In the genomic region with DNA sequence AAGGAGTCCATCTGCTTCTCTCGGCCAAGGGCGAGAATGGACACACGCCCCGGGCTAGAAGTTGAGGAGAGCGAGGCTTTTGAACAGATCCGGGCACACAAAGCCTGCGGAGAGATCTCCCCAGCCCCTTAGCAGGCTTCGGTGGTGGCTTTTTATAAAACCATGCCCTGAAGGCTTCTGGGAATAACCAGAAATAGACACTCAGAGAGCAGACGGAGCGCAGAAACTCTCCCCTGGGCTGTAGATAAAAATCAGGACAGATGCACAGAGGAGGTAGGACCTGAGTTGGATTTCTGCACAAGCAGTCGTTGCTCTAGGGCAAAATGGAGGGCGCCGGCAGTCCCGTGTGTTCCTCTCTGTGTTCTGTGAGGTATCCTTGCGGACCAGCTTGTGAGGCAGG, we compare ENCODE assay signal across 13 mouse cellular contexts. TPM values are rescaled to one million over a fixed set of nuclear protein-coding genes. Genes with fewer than 3 reads are reported as not detected.
DNase-seq lines count a peak whose midpoint lies in the region; ATAC-seq and TF ChIP-seq lines count a peak whose summit lies in the region.
"Had no signal": no experiment of that assay in that cellular context is flagged by ENCODE, and none has a peak within 500 bp of the region (broad histone marks: within the 10 kb centered on the region; RNA-seq: fewer than 3 reads in every experiment).

No protein-coding gene starts in this region.

- H3K4me1 ChIP-seq in embryonic facial prominence, embryonic 11.5 days (ENCODE audit: control insufficient read depth, insufficient read depth, low read length): no peaks in the 10 kb centered on the region
- H3K4me1 ChIP-seq in embryonic facial prominence, embryonic 10.5 days: peaks cover 14% of the 10 kb centered on the region
- H3K4me1 ChIP-seq in hindbrain, embryonic 12.5 days: peaks cover 7% of the 10 kb centered on the region; the same call in 1 of the 2 replicates
- H3K4me1 ChIP-seq in midbrain, postnatal 0 days (ENCODE audit: insufficient read depth, low read length): no peaks in the 10 kb centered on the region

- 57% methylated on average over 15 of the region's 15 CpGs for WGBS in embryonic facial prominence, embryonic 11.5 days
- 65% methylated on average over 15 of the region's 15 CpGs for WGBS in embryonic facial prominence, embryonic 10.5 days
- 59% methylated on average over 15 of the region's 15 CpGs for WGBS in hindbrain, embryonic 12.5 days
- 42% methylated on average over 15 of the region's 15 CpGs for WGBS in midbrain, postnatal 0 days

- H3K27ac ChIP-seq in embryonic facial prominence, embryonic 11.5 days (replicated peaks; ENCODE audit: low read depth, low read length): peak overlapping the region; percentile 52
- H3K27ac ChIP-seq in embryonic facial prominence, embryonic 10.5 days (replicated peaks): no peak overlapping the region
- peak overlapping the region; percentile 97 for H3K27ac ChIP-seq in left cerebral cortex, adult 2 months
- peak overlapping the region; percentile 68 for H3K27ac ChIP-seq in hindbrain, embryonic 12.5 days
- H3K27ac ChIP-seq in midbrain, postnatal 0 days (ENCODE audit: low read depth, low read length): peak overlapping the region; percentile 62

- no peak for ATAC-seq in embryonic facial prominence, embryonic 11.5 days (replicated peaks; ENCODE audit: insufficient number of reproducible peaks, low FRiP score, low TSS enrichment, low read depth)
- no peak for ATAC-seq in hindbrain, embryonic 12.5 days (ENCODE audit: low FRiP score)
- no peak for ATAC-seq in midbrain, postnatal 0 days (ENCODE audit: low FRiP score)
- ATAC-seq: intestine, embryonic 16.5 days had no signal

- H3K4me2 ChIP-seq in embryonic facial prominence, embryonic 11.5 days (ENCODE audit: low read depth, low read length): no peak overlapping the region
- no peak overlapping the region for H3K4me2 ChIP-seq in hindbrain, embryonic 12.5 days (replicated peaks)
- H3K4me2 ChIP-seq in midbrain, postnatal 0 days (ENCODE audit: low read depth, low read length, poor library complexity, severe bottlenecking): 0 out of 2 replicates have a peak overlapping the region, but pooled peaks have one; percentile 2

- DNase-seq in embryonic facial prominence, embryonic 11.5 days (ENCODE audit: low spot score): no peak
- no peak for DNase-seq in embryonic facial prominence, embryonic 10.5 days (ENCODE audit: low spot score)
- no peak for DNase-seq in left cerebral cortex, adult 2 months (ENCODE audit: extremely low spot score in 1 of 2, low spot score in 2 of 2)
- no peak for DNase-seq in left cerebral cortex, adult 11 months (ENCODE audit: low spot score)
- no peak for DNase-seq in midbrain, postnatal 0 days (ENCODE audit: low spot score)
- no peak for DNase-seq in natural killer cell, adult 2 months (ENCODE audit: low spot score in 2 of 2)
- no peak for DNase-seq in ovary, postnatal 36 days (ENCODE audit: low spot score)
- DNase-seq: gastrocnemius, postnatal 10 days; lung, postnatal 36 days; thymus, adult 18-20 months had no signal

- 0 out of 2 replicates have a peak overlapping the region, but pooled peaks have one; percentile 13 for H3K9ac ChIP-seq in embryonic facial prominence, embryonic 11.5 days (replicated peaks; ENCODE audit: low read length)
- H3K9ac ChIP-seq in hindbrain, embryonic 12.5 days: no peak overlapping the region
- H3K9ac ChIP-seq in midbrain, postnatal 0 days (replicated peaks; ENCODE audit: low read length, poor library complexity, severe bottlenecking): no peak overlapping the region

- H3K36me3 ChIP-seq in embryonic facial prominence, embryonic 11.5 days (replicated peaks; ENCODE audit: control insufficient read depth, insufficient read depth, low read depth, low read length): no peaks in the 10 kb centered on the region; the same call in 1 of the 2 replicates
- H3K36me3 ChIP-seq in embryonic facial prominence, embryonic 10.5 days (replicated peaks): peaks cover 32% of the 10 kb centered on the region
- peaks cover 7% of the 10 kb centered on the region; the same call in 1 of the 2 replicates for H3K36me3 ChIP-seq in hindbrain, embryonic 12.5 days
- peaks cover 3% of the 10 kb centered on the region for H3K36me3 ChIP-seq in midbrain, postnatal 0 days (ENCODE audit: insufficient read depth, low read length)

- no peaks in the 10 kb centered on the region for H3K9me3 ChIP-seq in embryonic facial prominence, embryonic 11.5 days (replicated peaks; ENCODE audit: control insufficient read depth, low read length)
- H3K9me3 ChIP-seq in embryonic facial prominence, embryonic 10.5 days: no peaks in the 10 kb centered on the region
- H3K9me3 ChIP-seq in hindbrain, embryonic 12.5 days (replicated peaks): no peaks in the 10 kb centered on the region
- no peaks in the 10 kb centered on the region for H3K9me3 ChIP-seq in midbrain, postnatal 0 days (ENCODE audit: low read length)
- H3K9me3 ChIP-seq: G1E had no signal

- H3K4me3 ChIP-seq in embryonic facial prominence, embryonic 11.5 days (ENCODE audit: low read depth, low read length): no peak overlapping the region
- H3K4me3 ChIP-seq in embryonic facial prominence, embryonic 10.5 days: no peak overlapping the region
- 0 out of 2 replicates have a peak overlapping the region, but pooled peaks have one; percentile 17 for H3K4me3 ChIP-seq in left cerebral cortex, adult 2 months
- H3K4me3 ChIP-seq in hindbrain, embryonic 12.5 days: no peak overlapping the region
- no peak overlapping the region for H3K4me3 ChIP-seq in midbrain, postnatal 0 days (ENCODE audit: low read depth, low read length)

- TF ChIP-seq CTCF in left cerebral cortex, adult 2 months (IDR thresholded peaks at IDR 0.05): no peak
- TF ChIP-seq CTCF in midbrain, postnatal 0 days (IDR thresholded peaks at IDR 0.05): no peak

- H3K27me3 ChIP-seq in embryonic facial prominence, embryonic 11.5 days (ENCODE audit: control insufficient read depth, insufficient read depth, low read length): no peaks in the 10 kb centered on the region
- H3K27me3 ChIP-seq in embryonic facial prominence, embryonic 10.5 days (replicated peaks; ENCODE audit: low read depth, poor library complexity, severe bottlenecking): no peaks in the 10 kb centered on the region
- H3K27me3 ChIP-seq in hindbrain, embryonic 12.5 days: no peaks in the 10 kb centered on the region
- H3K27me3 ChIP-seq in midbrain, postnatal 0 days (ENCODE audit: insufficient read depth, low read length): no peaks in the 10 kb centered on the region

- intact Hi-C loops in left cerebral cortex, adult 2 months (cut with DNase I): no loop called here

RNA-seq across cellular contexts. Expression of gene Pafah2, which starts 20.5 kb away (rescaled TPM):
- polyA plus RNA-seq in embryonic facial prominence, embryonic 11.5 days (2014; fragmentation: Nextera tagmentation; extraction: Ambion mirVana): 9.4 and 9.9 TPM in 2 replicates
- polyA plus RNA-seq in embryonic facial prominence, embryonic 10.5 days (2016; fragmentation: Nextera tagmentation; extraction: Ambion mirVana): 7.0 and 8.3 TPM in 2 replicates
- 1 to 10 TPM; 6.5 to 6.9 TPM for total RNA-seq in left cerebral cortex, adult 2 months (2021)
- polyA plus RNA-seq in hindbrain, embryonic 12.5 days (2016; fragmentation: Nextera tagmentation; extraction: Ambion mirVana): 9.2 and 10.7 TPM in 2 replicates
- 8.3 and 11.6 TPM in 2 replicates for total RNA-seq in midbrain, postnatal 0 days (2014; rRNA removed)
- polyA plus RNA-seq in midbrain, postnatal 0 days (2015; fragmentation: Nextera tagmentation; extraction: Ambion mirVana): 5.7 and 6.7 TPM in 2 replicates

RNA-seq across cellular contexts. Expression of gene Extl1, which starts 33.0 kb away (rescaled TPM):
- polyA plus RNA-seq in embryonic facial prominence, embryonic 11.5 days (2014; fragmentation: Nextera tagmentation; extraction: Ambion mirVana): 0.38 and 0.71 TPM in 2 replicates
- 0.25 and 0.66 TPM in 2 replicates for polyA plus RNA-seq in embryonic facial prominence, embryonic 10.5 days (2016; fragmentation: Nextera tagmentation; extraction: Ambion mirVana)
- total RNA-seq in left cerebral cortex, adult 2 months (2021): 10 to 100 TPM; 46.7 to 48.9 TPM
- 1.2 and 1.7 TPM in 2 replicates for polyA plus RNA-seq in hindbrain, embryonic 12.5 days (2016; fragmentation: Nextera tagmentation; extraction: Ambion mirVana)
- 2.1 and 2.2 TPM in 2 replicates for total RNA-seq in midbrain, postnatal 0 days (2014; rRNA removed)
- polyA plus RNA-seq in midbrain, postnatal 0 days (2015; fragmentation: Nextera tagmentation; extraction: Ambion mirVana): 0.79 and 1.2 TPM in 2 replicates
- polyA plus RNA-seq: G1E had no signal

RNA-seq across cellular contexts. Expression of gene Stmn1, which starts 51.5 kb away (rescaled TPM):
- polyA plus RNA-seq in embryonic facial prominence, embryonic 11.5 days (2014; fragmentation: Nextera tagmentation; extraction: Ambion mirVana): 3,252 and 3,396 TPM in 2 replicates
- 2,394 and 2,556 TPM in 2 replicates for polyA plus RNA-seq in embryonic facial prominence, embryonic 10.5 days (2016; fragmentation: Nextera tagmentation; extraction: Ambion mirVana)
- 1,000 to 10,000 TPM in 1 of 2 experiments, 100 to 1,000 TPM in 1; 990 to 1,034 TPM for total RNA-seq in left cerebral cortex, adult 2 months (2021)
- 4,582 and 4,772 TPM in 2 replicates for polyA plus RNA-seq in hindbrain, embryonic 12.5 days (2016; fragmentation: Nextera tagmentation; extraction: Ambion mirVana)
- total RNA-seq in midbrain, postnatal 0 days (2014; rRNA removed): 1,269 and 1,609 TPM in 2 replicates
- polyA plus RNA-seq in midbrain, postnatal 0 days (2015; fragmentation: Nextera tagmentation; extraction: Ambion mirVana): 6,261 and 6,359 TPM in 2 replicates
